Mouse (Mus musculus): ENCODE data around the gene Fmnl3. TPM values are rescaled to one million over a fixed set of nuclear protein-coding genes. Genes with fewer than 3 reads are reported as not detected.
A peak's percentile ranks its signal among the peaks of the same experiment; 100 is the strongest.

Fmnl3 gene
- total and polyA plus RNA-seq, 3 experiments: 0.04 to 0.06 TPM; not detected in 1

- no peak for TF ChIP-seq POLR2AphosphoS2 (IDR thresholded peaks at IDR 0.05; ENCODE audit: low read length)
Measured at GRCm38 (mm10) chr15:99294287-99294686, 76.0 kb downstream of the Fmnl3 start (continued).

GRCm38 (mm10) chr15:99290586-99290985 lies 79.7 kb downstream of the Fmnl3 start:
- Histone ChIP-seq H3K4me1 (ENCODE audit: control insufficient read depth in 1 of 2, insufficient read depth in 2 of 2, low read length in 2 of 2) (peaks cover 2 to 5% of the 10 kb centered on the region in 2 experiments; a peak in 1 of 4 replicates), H3K9ac (ENCODE audit: control insufficient read depth, low read depth, low read length, poor library complexity, severe bottlenecking) (no peak overlapping the region), H3K79me2 (ENCODE audit: control insufficient read depth, insufficient read depth, low read length, poor library complexity) (peaks cover 1% of the 10 kb centered on the region; the same call in 1 of the 2 replicates), H3K27me3 (ENCODE audit: control insufficient read depth in 1 of 2, insufficient read depth in 2 of 2, low read length in 2 of 2) (peaks cover 4 to 5% of the 10 kb centered on the region in 2 experiments), H3K36me3 (ENCODE audit: control insufficient read depth in 1 of 2, insufficient read depth in 2 of 2, low read length in 2 of 2) (peaks cover 0 to 5% of the 10 kb centered on the region in 2 experiments; a peak in 1 of 4 replicates), H3K27ac (ENCODE audit: control insufficient read depth, low read depth, low read length) (no peak overlapping the region), H3K4me3 (ENCODE audit: control insufficient read depth in 1 of 2, insufficient read depth in 1 of 2, low read depth in 2 of 2, low read length in 2 of 2) (no peak overlapping the region), H3K9me3 (replicated peaks; ENCODE audit: insufficient read depth, low read length) (no peaks in the 10 kb centered on the region)
- TF ChIP-seq SMC3 (IDR thresholded peaks at IDR 0.05; ENCODE audit: low read depth, low read length) (no peak), USF1 (IDR thresholded peaks at IDR 0.05; ENCODE audit: low read depth, low read length) (no peak), POLR2AphosphoS2 (IDR thresholded peaks at IDR 0.05; ENCODE audit: low read length) (no peak), NRF1 (IDR thresholded peaks at IDR 0.05; ENCODE audit: insufficient read depth, low read depth, low read length, poor library complexity, severe bottlenecking) (no peak), RAD21 (IDR thresholded peaks at IDR 0.05; ENCODE audit: low read depth, low read length) (no peak), EP300 (IDR thresholded peaks at IDR 0.05; ENCODE audit: low read depth in 1 of 2, low read length in 2 of 2) (no peak), MYC (IDR thresholded peaks at IDR 0.05; ENCODE audit: low read depth, low read length) (no peak), USF2 (IDR thresholded peaks at IDR 0.05; ENCODE audit: borderline replicate concordance in 1 of 2, insufficient read depth in 1 of 2, low read depth in 1 of 2, low read length in 2 of 2) (no peak)
- no peak for DNase-seq (ENCODE audit: low read depth, low spot score)

- no peak overlapping the region for H3K9ac ChIP-seq (ENCODE audit: control insufficient read depth, low read depth, low read length, poor library complexity, severe bottlenecking)
- peaks cover 2 to 3% of the 10 kb centered on the region in 2 experiments; a peak in 2 of 4 replicates for H3K27me3 ChIP-seq (ENCODE audit: control insufficient read depth in 1 of 2, insufficient read depth in 2 of 2, low read length in 2 of 2)
- H3K27ac ChIP-seq (ENCODE audit: control insufficient read depth, low read depth, low read length): no peak overlapping the region
- H3K4me3 ChIP-seq (ENCODE audit: control insufficient read depth in 1 of 2, insufficient read depth in 1 of 2, low read depth in 2 of 2, low read length in 2 of 2): no peak overlapping the region
- peaks cover 2 to 14% of the 10 kb centered on the region in 2 experiments; a peak in 3 of 4 replicates for H3K4me1 ChIP-seq (ENCODE audit: control insufficient read depth in 1 of 2, insufficient read depth in 2 of 2, low read length in 2 of 2)
- peak; percentile 31 for DNase-seq (ENCODE audit: low read depth, low spot score)
- no peaks in the 10 kb centered on the region for H3K79me2 ChIP-seq (ENCODE audit: control insufficient read depth, insufficient read depth, low read length, poor library complexity)
- no peaks in the 10 kb centered on the region for H3K9me3 ChIP-seq (replicated peaks; ENCODE audit: insufficient read depth, low read length)
- peaks cover 0 to 5% of the 10 kb centered on the region in 2 experiments; a peak in 1 of 4 replicates for H3K36me3 ChIP-seq (ENCODE audit: control insufficient read depth in 1 of 2, insufficient read depth in 2 of 2, low read length in 2 of 2)
- TF ChIP-seq ELF1 (IDR thresholded peaks at IDR 0.05; ENCODE audit: low read depth, low read length) (no peak), MYB (IDR thresholded peaks at IDR 0.05; ENCODE audit: low read depth, low read length) (no peak), POLR2AphosphoS2 (IDR thresholded peaks at IDR 0.05; ENCODE audit: low read length) (no peak), CHD2 (IDR thresholded peaks at IDR 0.05; ENCODE audit: low read length) (no peak), ETS1 (IDR thresholded peaks at IDR 0.05; ENCODE audit: low read depth, low read length) (no peak), E2F4 (IDR thresholded peaks at IDR 0.05; ENCODE audit: borderline replicate concordance, low read depth, low read length) (no peak), CTCF (IDR thresholded peaks at IDR 0.05 in 2 of 3, conservative IDR thresholded peaks at IDR 0.05 in 1 of 3; ENCODE audit: control insufficient read depth in 1 of 3, insufficient read depth in 1 of 3, low read depth in 2 of 3, low read length in 3 of 3, poor library complexity in 1 of 3, severe bottlenecking in 1 of 3) (no peak), ZC3H11A (IDR thresholded peaks at IDR 0.05; ENCODE audit: low read depth, low read length) (no peak), EP300 (IDR thresholded peaks at IDR 0.05; ENCODE audit: low read depth in 1 of 2, low read length in 2 of 2) (no peak), GABPA (IDR thresholded peaks at IDR 0.05; ENCODE audit: low read depth, low read length) (no peak), TCF12 (IDR thresholded peaks at IDR 0.05; ENCODE audit: low read depth, low read length) (no peak), USF1 (IDR thresholded peaks at IDR 0.05; ENCODE audit: low read depth, low read length) (no peak), BHLHE40 (IDR thresholded peaks at IDR 0.05; ENCODE audit: borderline replicate concordance, low read depth, low read length) (no peak), RAD21 (IDR thresholded peaks at IDR 0.05; ENCODE audit: low read depth, low read length) (no peak), HCFC1 (IDR thresholded peaks at IDR 0.05; ENCODE audit: low read depth, low read length) (no peak), UBTF (IDR thresholded peaks at IDR 0.05; ENCODE audit: borderline replicate concordance, insufficient read depth, low read depth, low read length) (no peak)
Measured at GRCm38 (mm10) chr15:99285189-99285535, 85.1 kb downstream of the Fmnl3 start.
